15 mouse cellular contexts compared by ENCODE assay signal in the genomic region with DNA sequence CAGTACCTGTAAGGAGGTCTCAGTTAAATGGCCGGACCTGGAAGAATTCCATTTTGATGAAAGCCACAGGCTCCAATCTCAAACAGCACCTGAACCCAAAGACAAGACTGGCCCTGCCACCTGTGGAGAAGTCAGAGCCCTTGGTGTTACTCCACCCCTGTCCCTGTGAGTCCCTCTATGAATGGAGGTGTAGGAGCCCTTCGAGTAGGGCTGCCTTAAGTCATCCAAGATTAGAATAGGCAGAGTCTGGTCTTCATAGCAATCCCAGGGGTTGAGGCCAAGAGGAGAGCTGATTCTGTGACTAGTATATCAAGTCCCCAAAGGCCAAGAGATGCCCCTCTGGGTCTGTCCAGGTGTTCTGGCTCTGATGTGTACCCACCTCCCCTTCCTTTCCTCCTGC. TPM values are rescaled to one million over a fixed set of nuclear protein-coding genes. Genes with fewer than 3 reads are reported as not detected.
A peak's percentile ranks its signal among the peaks of the same experiment; 100 is the strongest.
DNase-seq lines count a peak whose midpoint lies in the region; ATAC-seq and TF ChIP-seq lines count a peak whose summit lies in the region.
"Had no signal": no experiment of that assay in that cellular context is flagged by ENCODE, and none has a peak within 500 bp of the region (broad histone marks: within the 10 kb centered on the region; RNA-seq: fewer than 3 reads in every experiment).

No protein-coding gene starts in this region.

- H3K4me3 ChIP-seq in forebrain, embryonic 14.5 days (ENCODE audit: low read depth, low read length): no peak overlapping the region
- H3K4me3 ChIP-seq in forebrain, embryonic 11.5 days (ENCODE audit: low read depth, low read length): no peak overlapping the region
- H3K4me3 ChIP-seq in midbrain, embryonic 11.5 days (ENCODE audit: low read depth, low read length): no peak overlapping the region
- H3K4me3 ChIP-seq in midbrain, postnatal 0 days (ENCODE audit: low read depth, low read length): no peak overlapping the region
- no peak overlapping the region for H3K4me3 ChIP-seq in forebrain, postnatal 0 days (ENCODE audit: low read depth, low read length)
- no peak overlapping the region for H3K4me3 ChIP-seq in hindbrain, postnatal 0 days (ENCODE audit: low read length)
- H3K4me3 ChIP-seq: embryonic facial prominence, embryonic 10.5 days; heart, embryonic 12.5 days; hindbrain, embryonic 15.5 days; limb, embryonic 12.5 days had no signal

- no peak for TF ChIP-seq CTCF in midbrain, postnatal 0 days (IDR thresholded peaks at IDR 0.05)
- TF ChIP-seq CTCF in forebrain, postnatal 0 days (IDR thresholded peaks at IDR 0.05; ENCODE audit: low read depth): no peak
- no peak for TF ChIP-seq CTCF in hindbrain, postnatal 0 days (IDR thresholded peaks at IDR 0.05; ENCODE audit: low read depth)

- 0 out of 2 replicates have a peak, but pooled peaks have one; percentile 29 for ATAC-seq in forebrain, embryonic 14.5 days
- no peak for ATAC-seq in forebrain, embryonic 11.5 days (replicated peaks; ENCODE audit: low FRiP score)
- ATAC-seq in midbrain, embryonic 11.5 days (ENCODE audit: low FRiP score): peak; percentile 19; the same call in 1 of the 2 replicates
- no peak; the same call in 1 of the 2 replicates for ATAC-seq in midbrain, postnatal 0 days (ENCODE audit: low FRiP score)
- 0 out of 2 replicates have a peak, but pooled peaks have one; percentile 7 for ATAC-seq in forebrain, postnatal 0 days
- 0 out of 2 replicates have a peak, but pooled peaks have one; percentile 9 for ATAC-seq in hindbrain, postnatal 0 days
- ATAC-seq: CD4-positive, CD25-positive, alpha-beta regulatory T cell, adult 4 months had no signal

- H3K9ac ChIP-seq in forebrain, embryonic 14.5 days (ENCODE audit: low read length): no peak overlapping the region
- no peak overlapping the region for H3K9ac ChIP-seq in forebrain, embryonic 11.5 days (ENCODE audit: low read length)
- no peak overlapping the region for H3K9ac ChIP-seq in midbrain, embryonic 11.5 days (ENCODE audit: low read length)
- no peak overlapping the region for H3K9ac ChIP-seq in midbrain, postnatal 0 days (replicated peaks; ENCODE audit: low read length, poor library complexity, severe bottlenecking)
- no peak overlapping the region for H3K9ac ChIP-seq in forebrain, postnatal 0 days
- no peak overlapping the region for H3K9ac ChIP-seq in hindbrain, postnatal 0 days (replicated peaks; ENCODE audit: low read length)
- H3K9ac ChIP-seq: heart, embryonic 12.5 days; hindbrain, embryonic 15.5 days; limb, embryonic 12.5 days; liver, postnatal 0 days had no signal

- H3K36me3 ChIP-seq in forebrain, embryonic 14.5 days (ENCODE audit: control insufficient read depth, insufficient read depth, low read length): peaks cover 17% of the 10 kb centered on the region; the same call in 1 of the 2 replicates
- H3K36me3 ChIP-seq in forebrain, embryonic 11.5 days (ENCODE audit: control insufficient read depth, insufficient read depth, low read length): no peaks in the 10 kb centered on the region
- no peaks in the 10 kb centered on the region for H3K36me3 ChIP-seq in midbrain, embryonic 11.5 days (ENCODE audit: control insufficient read depth, insufficient read depth, low read length)
- H3K36me3 ChIP-seq in midbrain, postnatal 0 days (ENCODE audit: insufficient read depth, low read length): 0 out of 2 replicates have a peak, but pooled peaks cover 6% of the 10 kb centered on the region
- H3K36me3 ChIP-seq in forebrain, postnatal 0 days (ENCODE audit: insufficient read depth): peaks cover 18% of the 10 kb centered on the region
- no peaks in the 10 kb centered on the region; the same call in 1 of the 2 replicates for H3K36me3 ChIP-seq in hindbrain, postnatal 0 days (ENCODE audit: insufficient read depth, low read length)

- H3K9me3 ChIP-seq in forebrain, embryonic 14.5 days (replicated peaks; ENCODE audit: control insufficient read depth, low read length): no peaks in the 10 kb centered on the region
- no peaks in the 10 kb centered on the region for H3K9me3 ChIP-seq in forebrain, embryonic 11.5 days (ENCODE audit: control insufficient read depth, low read length)
- H3K9me3 ChIP-seq in midbrain, embryonic 11.5 days (ENCODE audit: control insufficient read depth, low read length): no peaks in the 10 kb centered on the region
- no peaks in the 10 kb centered on the region for H3K9me3 ChIP-seq in midbrain, postnatal 0 days (ENCODE audit: low read length)
- H3K9me3 ChIP-seq in forebrain, postnatal 0 days (ENCODE audit: low read length): no peaks in the 10 kb centered on the region
- no peaks in the 10 kb centered on the region for H3K9me3 ChIP-seq in hindbrain, postnatal 0 days (ENCODE audit: low read length)
- H3K9me3 ChIP-seq: embryonic facial prominence, embryonic 10.5 days; heart, embryonic 12.5 days; hindbrain, embryonic 15.5 days; limb, embryonic 12.5 days had no signal

- H3K27ac ChIP-seq in forebrain, embryonic 14.5 days (ENCODE audit: low read depth, low read length): no peak overlapping the region
- no peak overlapping the region for H3K27ac ChIP-seq in forebrain, embryonic 11.5 days (ENCODE audit: low read depth, low read length)
- H3K27ac ChIP-seq in midbrain, embryonic 11.5 days (ENCODE audit: low read depth, low read length): no peak overlapping the region
- H3K27ac ChIP-seq in midbrain, postnatal 0 days (ENCODE audit: low read depth, low read length): no peak overlapping the region
- H3K27ac ChIP-seq in forebrain, postnatal 0 days (ENCODE audit: low read depth, low read length): no peak overlapping the region
- no peak overlapping the region for H3K27ac ChIP-seq in hindbrain, postnatal 0 days
- H3K27ac ChIP-seq: embryonic facial prominence, embryonic 10.5 days; hindbrain, embryonic 15.5 days; limb, embryonic 12.5 days had no signal

- WGBS in forebrain, embryonic 14.5 days: 81% methylated on average over 2 of the region's 2 CpGs
- WGBS in forebrain, embryonic 11.5 days: 89% methylated on average over 2 of the region's 2 CpGs
- 84% methylated on average over 2 of the region's 2 CpGs for WGBS in midbrain, embryonic 11.5 days
- WGBS in midbrain, postnatal 0 days: 94% methylated on average over 2 of the region's 2 CpGs
- WGBS in forebrain, postnatal 0 days: 84% methylated on average over 2 of the region's 2 CpGs
- WGBS in hindbrain, postnatal 0 days: 91% methylated on average over 2 of the region's 2 CpGs

- no peaks in the 10 kb centered on the region for H3K4me1 ChIP-seq in forebrain, embryonic 14.5 days (ENCODE audit: control insufficient read depth, insufficient read depth, low read length)
- H3K4me1 ChIP-seq in forebrain, embryonic 11.5 days (replicated peaks; ENCODE audit: control insufficient read depth, insufficient read depth, low read length): peaks cover 2% of the 10 kb centered on the region; the same call in 1 of the 2 replicates
- no peaks in the 10 kb centered on the region for H3K4me1 ChIP-seq in midbrain, embryonic 11.5 days (ENCODE audit: control insufficient read depth, insufficient read depth, low read length)
- no peaks in the 10 kb centered on the region for H3K4me1 ChIP-seq in midbrain, postnatal 0 days (ENCODE audit: insufficient read depth, low read length)
- H3K4me1 ChIP-seq in forebrain, postnatal 0 days (ENCODE audit: insufficient read depth): no peaks in the 10 kb centered on the region
- no peaks in the 10 kb centered on the region for H3K4me1 ChIP-seq in hindbrain, postnatal 0 days (ENCODE audit: insufficient read depth, low read length)

- H3K4me2 ChIP-seq in forebrain, embryonic 14.5 days (ENCODE audit: low read length): no peak overlapping the region
- H3K4me2 ChIP-seq in forebrain, embryonic 11.5 days (ENCODE audit: low read depth, low read length, severe bottlenecking): no peak overlapping the region
- H3K4me2 ChIP-seq in midbrain, embryonic 11.5 days: no peak overlapping the region
- no peak overlapping the region for H3K4me2 ChIP-seq in midbrain, postnatal 0 days (ENCODE audit: low read depth, low read length, poor library complexity, severe bottlenecking)
- no peak overlapping the region for H3K4me2 ChIP-seq in forebrain, postnatal 0 days (ENCODE audit: low read depth)
- H3K4me2 ChIP-seq in hindbrain, postnatal 0 days (ENCODE audit: low read depth, low read length): no peak overlapping the region
- H3K4me2 ChIP-seq: heart, embryonic 12.5 days; hindbrain, embryonic 15.5 days; limb, embryonic 12.5 days; liver, embryonic 11.5 days had no signal

- H3K27me3 ChIP-seq in forebrain, embryonic 14.5 days (replicated peaks; ENCODE audit: control insufficient read depth, insufficient read depth, low read length): no peaks in the 10 kb centered on the region
- H3K27me3 ChIP-seq in forebrain, embryonic 11.5 days (ENCODE audit: control insufficient read depth, insufficient read depth, low read length): no peaks in the 10 kb centered on the region
- no peaks in the 10 kb centered on the region for H3K27me3 ChIP-seq in midbrain, embryonic 11.5 days (ENCODE audit: control insufficient read depth, insufficient read depth, low read length)
- H3K27me3 ChIP-seq in midbrain, postnatal 0 days (ENCODE audit: insufficient read depth, low read length): no peaks in the 10 kb centered on the region
- H3K27me3 ChIP-seq in forebrain, postnatal 0 days (ENCODE audit: insufficient read depth, low read length): no peaks in the 10 kb centered on the region
- H3K27me3 ChIP-seq in hindbrain, postnatal 0 days (ENCODE audit: insufficient read depth, low read length): no peaks in the 10 kb centered on the region
- H3K27me3 ChIP-seq: heart, embryonic 12.5 days; hindbrain, embryonic 15.5 days had no signal

- DNase-seq in forebrain, embryonic 14.5 days (ENCODE audit: low spot score): no peak
- DNase-seq in forebrain, embryonic 11.5 days (ENCODE audit: low spot score): no peak
- DNase-seq in midbrain, embryonic 11.5 days (ENCODE audit: low spot score, missing footprints): no peak
- no peak for DNase-seq in midbrain, postnatal 0 days (ENCODE audit: low spot score)
- DNase-seq in forebrain, postnatal 0 days: no peak
- DNase-seq in hindbrain, postnatal 0 days (ENCODE audit: low spot score): no peak
- DNase-seq in adrenal gland, postnatal 36 days: no peak
- DNase-seq: gastrocnemius, postnatal 25 days had no signal

RNA-seq across cellular contexts. Expression of a gene that starts 46.8 kb away (rescaled TPM):
- polyA plus RNA-seq in forebrain, embryonic 14.5 days (2014; fragmentation: Nextera tagmentation; extraction: Ambion mirVana): 410 and 427 TPM in 2 replicates
- polyA plus RNA-seq in forebrain, embryonic 11.5 days (2014; fragmentation: Nextera tagmentation; extraction: Ambion mirVana): 253 and 282 TPM in 2 replicates
- polyA plus RNA-seq in midbrain, embryonic 11.5 days (2014; fragmentation: Nextera tagmentation; extraction: Ambion mirVana): 300 and 312 TPM in 2 replicates
- total RNA-seq in midbrain, postnatal 0 days (2014; rRNA removed): 206 and 254 TPM in 2 replicates
- polyA plus RNA-seq in midbrain, postnatal 0 days (2015; fragmentation: Nextera tagmentation; extraction: Ambion mirVana): 459 and 473 TPM in 2 replicates
- total RNA-seq in forebrain, postnatal 0 days (2014; rRNA removed): 212 and 236 TPM in 2 replicates
- 449 and 471 TPM in 2 replicates for polyA plus RNA-seq in forebrain, postnatal 0 days (2015; fragmentation: Nextera tagmentation; extraction: Ambion mirVana)
- 153 and 158 TPM in 2 replicates for total RNA-seq in hindbrain, postnatal 0 days (2014; rRNA removed)
- polyA plus RNA-seq in hindbrain, postnatal 0 days (2015; fragmentation: Nextera tagmentation; extraction: Ambion mirVana): 465 and 469 TPM in 2 replicates
- 100 to 1,000 TPM; 266 to 324 TPM for total RNA-seq in adrenal gland, postnatal 36 days (2021)

Comparison
In these comparisons a context has a peak if more than half of its experiments do, and no peak if none do; other contexts are left out.
1. ATAC-seq: peak in forebrain, embryonic 14.5 days (single experiment), midbrain, embryonic 11.5 days (single experiment), forebrain, postnatal 0 days (single experiment) and hindbrain, postnatal 0 days (single experiment); none in forebrain, embryonic 11.5 days (single experiment) and midbrain, postnatal 0 days (single experiment).